Mouse (Mus musculus): ENCODE data around the gene Dtx4. TPM values are rescaled to one million over a fixed set of nuclear protein-coding genes. Genes with fewer than 3 reads are reported as not detected.
A peak's percentile ranks its signal among the peaks of the same experiment; 100 is the strongest.

The Dtx4 gene
- polyA plus RNA-seq, 1 experiment from 2014 or later, result 16.1 TPM

DNA sequence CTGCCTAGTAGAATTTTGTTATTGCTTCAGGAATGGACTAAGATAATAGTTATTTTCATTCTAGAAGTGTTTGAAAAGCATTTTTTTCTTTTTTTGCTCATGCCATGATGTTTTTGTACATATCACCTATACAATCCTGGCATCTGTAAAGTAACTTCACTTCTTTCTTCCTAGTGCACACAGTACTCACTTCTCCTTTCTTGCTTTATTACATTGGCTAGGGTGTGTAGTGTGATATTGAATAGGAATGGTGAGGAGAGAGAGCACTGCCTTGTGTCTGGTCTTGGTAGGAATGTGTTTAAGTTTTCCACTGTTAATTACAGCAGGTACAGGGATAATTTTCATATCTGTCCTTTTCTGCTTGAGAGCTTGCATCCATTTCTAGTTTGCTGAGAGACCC, 13.4 kb upstream of the Dtx4 start:
- H3K4me3 ChIP-seq, result no peak overlapping the region
- no peaks in the 10 kb centered on the region for H3K9me3 ChIP-seq
- ATAC-seq (ENCODE audit: borderline replicate concordance, extremely low read depth, low FRiP score, low TSS enrichment), result no peak
- no peaks in the 10 kb centered on the region for H3K36me3 ChIP-seq
- no peak overlapping the region for H3K9ac ChIP-seq
- H3K27ac ChIP-seq, result no peak overlapping the region
- no peak overlapping the region for H3K4me2 ChIP-seq
- no peaks in the 10 kb centered on the region for H3K4me1 ChIP-seq
- H3K27me3 ChIP-seq, result no peaks in the 10 kb centered on the region

DNA sequence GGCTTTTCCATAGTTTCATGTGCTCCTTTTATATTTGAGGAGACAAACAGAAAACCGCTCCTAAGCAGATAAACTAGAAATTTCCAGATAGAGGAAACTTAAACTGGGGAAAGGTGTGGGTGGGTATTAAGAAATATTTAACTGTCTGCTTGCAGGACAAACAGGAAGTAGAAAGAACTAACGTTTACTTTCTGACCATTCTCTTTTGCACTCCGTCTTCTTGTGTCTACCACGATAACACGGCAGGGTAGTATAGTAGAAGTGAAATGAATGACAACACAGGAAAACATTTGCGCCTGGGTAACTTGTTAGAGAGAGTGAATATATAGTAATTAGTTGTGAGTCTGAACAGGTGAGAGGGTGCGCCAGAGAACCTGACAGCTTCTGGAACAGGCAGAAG, 1.5 kb upstream of the Dtx4 start:
- Histone ChIP-seq H3K36me3 (no peaks in the 10 kb centered on the region), H3K4me2 (no peak overlapping the region), H3K4me1 (peaks cover 12% of the 10 kb centered on the region), H3K4me3 (no peak overlapping the region), H3K27ac (no peak overlapping the region), H3K27me3 (no peaks in the 10 kb centered on the region), H3K9me3 (no peaks in the 10 kb centered on the region), H3K9ac (no peak overlapping the region)
- 68% methylated on average over 7 of the region's 7 CpGs for WGBS
- no peak for ATAC-seq (ENCODE audit: borderline replicate concordance, extremely low read depth, low FRiP score, low TSS enrichment)

DNA sequence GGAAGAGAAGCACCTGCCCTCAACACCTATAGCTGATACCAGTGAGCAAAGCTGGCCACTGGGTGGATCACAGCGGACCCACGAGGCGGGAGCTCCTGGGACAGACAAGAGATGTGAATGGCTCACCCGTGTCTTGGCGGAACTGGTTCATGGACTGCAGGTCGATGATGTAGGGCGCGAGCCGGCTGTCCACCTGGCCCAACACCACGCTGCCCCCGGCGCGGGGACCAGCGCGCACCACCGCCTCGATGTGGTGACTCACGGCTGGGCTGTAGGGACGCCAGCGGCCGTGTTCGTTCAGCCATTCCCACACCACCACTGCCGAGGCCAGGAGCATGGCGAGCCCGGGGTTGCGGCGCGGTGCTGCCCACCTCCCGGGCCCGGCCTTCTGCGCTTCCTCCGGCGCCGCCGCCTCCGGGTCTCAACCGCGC, 358 bp downstream of the Dtx4 start:
- peak; percentile 58 for ATAC-seq (ENCODE audit: borderline replicate concordance, extremely low read depth, low FRiP score, low TSS enrichment)
- no peaks in the 10 kb centered on the region for H3K9me3 ChIP-seq
- H3K4me3 ChIP-seq, result peak overlapping the region; percentile 91
- H3K27me3 ChIP-seq, result no peaks in the 10 kb centered on the region
- peak overlapping the region; percentile 94 for H3K27ac ChIP-seq
- no peaks in the 10 kb centered on the region; the same call in 1 of the 2 replicates for H3K36me3 ChIP-seq
- 0% methylated on average over 37 of the region's 38 CpGs for WGBS
- H3K9ac ChIP-seq, result peak overlapping the region; percentile 91
- peaks cover 12% of the 10 kb centered on the region for H3K4me1 ChIP-seq
- H3K4me2 ChIP-seq, result peak overlapping the region; percentile 96

DNA sequence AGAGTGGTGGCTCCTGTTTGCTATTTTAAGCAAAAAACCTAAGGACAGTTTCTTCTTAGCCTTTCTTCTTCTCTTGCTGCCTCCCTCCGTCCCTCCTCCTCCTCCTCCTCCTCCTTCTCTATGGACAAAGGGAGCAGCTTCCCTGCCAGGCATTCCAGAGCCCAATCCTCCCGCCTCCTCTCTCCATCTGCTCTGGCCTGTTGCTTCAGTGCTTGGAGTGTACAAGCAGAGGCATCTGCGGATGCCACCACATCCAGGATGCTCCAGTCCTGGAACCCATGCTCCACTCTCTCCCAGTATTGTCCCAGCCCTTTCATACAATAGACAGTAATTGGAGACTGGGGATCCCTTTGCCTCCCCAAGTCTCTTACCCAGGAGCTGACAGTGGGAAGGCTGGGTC, 1.1 kb downstream of the Dtx4 start:
- peak; percentile 21 for ATAC-seq (ENCODE audit: borderline replicate concordance, extremely low read depth, low FRiP score, low TSS enrichment)
- peaks cover 18% of the 10 kb centered on the region for H3K4me1 ChIP-seq
- peak overlapping the region; percentile 96 for H3K4me2 ChIP-seq
- no peaks in the 10 kb centered on the region for H3K27me3 ChIP-seq
- no peaks in the 10 kb centered on the region for H3K9me3 ChIP-seq
- H3K9ac ChIP-seq, result peak overlapping the region; percentile 91
- H3K27ac ChIP-seq, result peak overlapping the region; percentile 94
- H3K4me3 ChIP-seq, result peak overlapping the region; percentile 91
- 2% methylated on average over 3 of the region's 3 CpGs for WGBS
- no peaks in the 10 kb centered on the region; the same call in 1 of the 2 replicates for H3K36me3 ChIP-seq

DNA sequence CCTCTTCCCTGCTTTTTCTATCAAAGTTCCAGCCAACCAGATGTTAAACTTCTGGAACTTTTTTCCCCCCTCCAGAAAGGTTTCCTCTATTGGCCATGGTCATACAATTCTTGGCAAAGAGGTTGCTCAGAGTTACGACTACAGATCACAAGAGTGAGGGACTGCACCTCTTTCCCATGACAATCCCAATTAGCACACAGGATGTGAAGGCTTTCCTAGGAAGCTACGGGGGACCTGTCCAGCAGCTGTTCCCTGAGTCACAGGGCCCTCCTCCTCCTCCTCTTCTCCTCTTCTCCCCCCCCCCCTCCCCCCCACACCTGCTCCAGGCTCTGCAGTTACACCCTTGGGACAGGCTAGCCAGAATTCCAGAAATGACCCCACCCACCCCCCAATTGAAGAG, 1.8 kb downstream of the Dtx4 start:
- no peak for ATAC-seq (ENCODE audit: borderline replicate concordance, extremely low read depth, low FRiP score, low TSS enrichment)
- no peaks in the 10 kb centered on the region for H3K9me3 ChIP-seq
- H3K27ac ChIP-seq, result peak overlapping the region; percentile 94; the same call in 1 of the 2 replicates
- H3K36me3 ChIP-seq, result no peaks in the 10 kb centered on the region; the same call in 1 of the 2 replicates
- WGBS, result 10% methylated on average over 2 of the region's 2 CpGs
- peak overlapping the region; percentile 96 for H3K4me2 ChIP-seq
- H3K27me3 ChIP-seq, result no peaks in the 10 kb centered on the region
- no peak overlapping the region for H3K9ac ChIP-seq
- peak overlapping the region; percentile 91 for H3K4me3 ChIP-seq
- H3K4me1 ChIP-seq, result peaks cover 18% of the 10 kb centered on the region

DNA sequence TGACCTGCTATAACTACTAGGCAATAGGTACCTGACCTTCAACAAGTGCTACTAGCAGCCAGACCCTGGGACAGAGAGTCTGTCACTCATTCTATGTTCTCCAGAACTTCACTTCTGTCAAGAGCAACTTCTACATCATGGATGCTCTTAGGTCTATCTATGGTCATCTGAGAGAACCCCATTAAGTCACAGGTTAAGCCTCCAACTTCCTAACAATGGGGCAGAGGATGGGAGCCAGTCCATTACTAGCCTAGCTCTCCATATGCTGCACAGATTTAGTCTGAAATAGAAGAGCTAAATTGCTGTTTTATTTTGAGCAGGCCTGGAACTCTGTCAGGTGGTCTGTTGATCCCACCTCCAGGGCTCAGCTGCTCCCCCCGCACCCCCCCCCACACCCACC, 2.3 kb downstream of the Dtx4 start:
- Histone ChIP-seq H3K36me3 (no peaks in the 10 kb centered on the region; the same call in 1 of the 2 replicates), H3K4me2 (peak overlapping the region; percentile 96), H3K9ac (no peak overlapping the region), H3K4me3 (peak overlapping the region; percentile 91; the same call in 1 of the 2 replicates), H3K9me3 (no peaks in the 10 kb centered on the region), H3K4me1 (peaks cover 18% of the 10 kb centered on the region), H3K27me3 (no peaks in the 10 kb centered on the region), H3K27ac (no peak overlapping the region)
- ATAC-seq (ENCODE audit: borderline replicate concordance, extremely low read depth, low FRiP score, low TSS enrichment), result no peak
- 64% methylated on average over 1 of the region's 1 CpGs for WGBS

DNA sequence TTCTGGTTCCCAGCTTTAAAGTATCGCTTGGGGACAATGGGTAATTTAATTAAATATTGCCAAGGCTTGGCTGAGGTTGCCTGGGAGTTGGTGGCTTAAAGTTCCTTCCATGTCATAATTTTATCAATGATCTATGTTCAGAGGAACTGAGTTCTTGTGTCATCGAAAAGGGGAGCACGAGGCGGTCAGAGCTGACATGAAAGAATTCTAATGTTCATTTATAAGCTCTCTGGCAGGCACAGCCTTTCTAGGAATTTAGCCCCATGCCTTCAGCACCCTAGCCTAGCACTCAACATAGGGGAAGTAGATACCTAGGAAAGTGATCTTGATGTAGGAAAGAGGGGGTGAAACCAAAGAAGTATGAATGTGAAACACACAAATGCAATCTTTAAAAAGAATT, 2.9 kb downstream of the Dtx4 start:
- H3K27me3 ChIP-seq, result no peaks in the 10 kb centered on the region
- 0 out of 2 replicates have a peak overlapping the region, but pooled peaks have one; percentile 96 for H3K4me2 ChIP-seq
- H3K9me3 ChIP-seq, result no peaks in the 10 kb centered on the region
- no peak overlapping the region for H3K4me3 ChIP-seq
- ATAC-seq (ENCODE audit: borderline replicate concordance, extremely low read depth, low FRiP score, low TSS enrichment), result no peak
- H3K36me3 ChIP-seq, result no peaks in the 10 kb centered on the region; the same call in 1 of the 2 replicates
- 62% methylated on average over 4 of the region's 4 CpGs for WGBS
- H3K27ac ChIP-seq, result no peak overlapping the region
- H3K9ac ChIP-seq, result no peak overlapping the region
- peaks cover 23% of the 10 kb centered on the region for H3K4me1 ChIP-seq

DNA sequence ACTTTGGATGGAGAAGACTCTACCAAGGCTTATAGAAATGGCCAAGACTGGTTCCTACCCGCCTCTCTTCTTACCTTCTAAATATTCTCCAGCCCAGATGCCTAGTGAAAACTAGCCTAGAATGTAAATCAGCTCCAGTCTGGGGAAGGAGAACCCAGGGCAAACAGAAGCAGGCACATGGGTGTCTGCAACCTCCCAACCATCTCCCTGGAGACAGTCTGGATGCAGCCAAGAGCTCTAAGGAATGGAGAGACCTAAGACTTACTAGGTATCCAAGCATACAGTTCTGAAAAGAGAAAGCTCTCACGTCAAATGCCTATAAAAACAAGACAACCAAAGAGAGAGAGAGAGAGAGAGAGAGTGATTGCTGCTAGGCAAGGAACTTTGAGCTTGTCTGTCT, 3.3 kb downstream of the Dtx4 start:
- WGBS, result 80% methylated on average over 2 of the region's 2 CpGs
- ATAC-seq (ENCODE audit: borderline replicate concordance, extremely low read depth, low FRiP score, low TSS enrichment), result no peak
- no peak overlapping the region for H3K27ac ChIP-seq

DNA sequence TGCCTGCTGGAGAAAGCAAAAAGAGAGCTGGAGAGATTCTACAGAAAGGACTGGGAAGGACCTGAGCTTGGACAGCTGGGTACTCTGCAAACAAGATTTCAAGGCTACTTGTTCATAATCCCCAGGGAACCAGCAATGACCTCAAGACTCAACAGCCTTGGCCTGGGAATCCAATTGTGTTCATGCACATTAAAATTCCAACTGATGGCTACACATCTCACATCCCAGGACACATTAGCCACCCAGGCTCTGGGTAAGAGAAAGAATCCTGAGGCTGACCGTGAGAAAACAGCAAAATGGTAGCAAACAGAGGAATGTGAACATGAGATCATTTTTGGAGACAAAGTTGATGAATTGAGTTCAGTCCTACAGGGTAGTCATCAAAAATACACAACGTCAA, 5.0 kb downstream of the Dtx4 start:
- H3K36me3 ChIP-seq, result peaks cover 13% of the 10 kb centered on the region
- ATAC-seq (ENCODE audit: borderline replicate concordance, extremely low read depth, low FRiP score, low TSS enrichment), result no peak
- no peak overlapping the region for H3K4me3 ChIP-seq
- peaks cover 23% of the 10 kb centered on the region for H3K4me1 ChIP-seq
- WGBS, result 85% methylated on average over 2 of the region's 2 CpGs
- no peak overlapping the region for H3K27ac ChIP-seq
- H3K9me3 ChIP-seq, result no peaks in the 10 kb centered on the region
- no peak overlapping the region for H3K9ac ChIP-seq
- H3K27me3 ChIP-seq, result no peaks in the 10 kb centered on the region
- H3K4me2 ChIP-seq, result no peak overlapping the region

More for the DNA sequence above, 3.3 kb downstream of the Dtx4 start:
- no peaks in the 10 kb centered on the region; the same call in 1 of the 2 replicates for H3K36me3 ChIP-seq
- H3K27me3 ChIP-seq, result no peaks in the 10 kb centered on the region
- H3K4me1 ChIP-seq, result peaks cover 23% of the 10 kb centered on the region
- no peak overlapping the region for H3K4me2 ChIP-seq
- H3K4me3 ChIP-seq, result no peak overlapping the region
- H3K9me3 ChIP-seq, result no peaks in the 10 kb centered on the region
- H3K9ac ChIP-seq, result no peak overlapping the region

DNA sequence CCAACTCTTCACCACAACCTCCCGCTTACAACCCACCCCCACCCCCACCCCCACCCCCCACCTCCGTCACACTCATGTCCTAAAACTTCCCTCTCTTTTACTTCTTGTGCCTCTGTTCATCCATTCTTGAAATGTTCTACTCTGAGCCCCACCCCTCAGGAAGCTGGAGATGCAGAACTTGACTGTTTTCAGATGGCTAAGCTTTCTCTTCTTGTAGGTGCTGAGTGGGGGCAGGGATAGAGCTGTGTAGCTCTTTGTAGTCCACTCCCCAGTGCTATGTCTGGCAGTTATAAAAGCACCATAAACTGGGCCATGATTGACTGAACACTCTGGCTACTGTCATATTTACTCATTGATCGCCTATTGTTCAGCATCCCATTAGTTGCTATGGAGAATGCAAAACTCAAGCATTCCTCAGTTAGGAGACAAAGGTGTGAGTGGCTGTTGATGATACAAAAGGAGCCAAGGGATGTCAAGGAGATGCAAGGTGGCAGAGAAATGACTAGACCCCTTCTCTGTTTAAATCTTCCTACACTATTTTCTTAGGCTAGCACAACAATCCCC, 6.2 kb downstream of the Dtx4 start:
- ATAC-seq (ENCODE audit: borderline replicate concordance, extremely low read depth, low FRiP score, low TSS enrichment), result no peak
- Histone ChIP-seq H3K36me3 (peaks cover 22% of the 10 kb centered on the region), H3K4me3 (no peak overlapping the region), H3K9me3 (no peaks in the 10 kb centered on the region), H3K27me3 (no peaks in the 10 kb centered on the region), H3K27ac (no peak overlapping the region), H3K4me1 (peaks cover 19% of the 10 kb centered on the region), H3K4me2 (no peak overlapping the region), H3K9ac (no peak overlapping the region)
- 75% methylated on average over 3 of the region's 3 CpGs for WGBS

DNA sequence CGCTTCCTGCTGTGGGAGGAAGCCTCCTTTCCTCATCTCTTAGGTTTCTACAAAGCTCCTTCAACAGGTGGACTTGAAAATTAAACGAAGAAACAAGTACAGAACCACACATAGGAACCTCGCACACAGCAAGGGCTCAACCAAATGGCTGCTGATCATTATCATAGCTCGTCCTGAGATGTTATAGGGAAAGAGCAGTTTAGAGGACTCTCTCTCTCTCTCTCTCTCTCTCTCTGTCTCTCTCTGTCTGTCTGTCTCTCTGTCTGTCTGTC, 7.1 kb downstream of the Dtx4 start:
- H3K9ac ChIP-seq, result no peak overlapping the region
- peaks cover 24% of the 10 kb centered on the region for H3K4me1 ChIP-seq
- ATAC-seq (ENCODE audit: borderline replicate concordance, extremely low read depth, low FRiP score, low TSS enrichment), result no peak
- peaks cover 22% of the 10 kb centered on the region for H3K36me3 ChIP-seq
- H3K27me3 ChIP-seq, result no peaks in the 10 kb centered on the region
- no peak overlapping the region for H3K27ac ChIP-seq
- H3K4me2 ChIP-seq, result no peak overlapping the region
- H3K9me3 ChIP-seq, result no peaks in the 10 kb centered on the region
- WGBS, result 84% methylated on average over 4 of the region's 4 CpGs
- H3K4me3 ChIP-seq, result no peak overlapping the region

DNA sequence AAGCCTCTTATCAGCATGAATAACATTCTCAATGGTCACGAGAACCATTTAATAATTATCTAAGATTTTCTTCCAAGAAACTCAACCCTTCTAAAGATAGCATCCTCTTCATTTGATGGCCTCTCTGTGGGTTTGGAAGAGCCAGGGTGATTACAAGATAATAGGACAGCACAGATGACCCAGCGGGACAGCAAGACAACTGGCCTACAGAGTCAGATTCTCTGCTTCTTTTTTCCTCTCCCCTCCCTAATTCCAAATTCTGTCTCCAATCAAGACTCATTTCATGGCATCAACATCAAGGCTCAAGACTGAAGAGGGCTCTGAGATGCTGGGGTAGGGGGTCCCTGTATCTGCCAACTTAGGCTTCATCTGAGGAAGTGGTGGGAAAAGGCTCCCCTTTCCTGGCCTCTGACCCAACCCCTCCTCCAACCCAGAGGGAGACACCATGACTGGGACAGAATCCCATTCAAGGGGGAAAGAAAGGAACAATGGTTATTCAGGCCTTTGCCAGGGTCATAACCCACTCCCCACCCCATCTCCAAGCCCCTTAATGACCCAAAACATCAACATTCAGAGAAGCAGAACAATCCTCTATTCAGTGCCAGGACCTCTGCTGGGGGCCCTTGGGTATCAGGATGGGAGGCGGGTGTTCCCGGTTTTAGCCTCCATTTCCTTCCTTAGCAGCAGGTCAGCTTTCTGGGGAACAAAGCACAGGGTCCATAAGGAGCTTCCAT, 7.6 kb downstream of the Dtx4 start:
- peaks cover 22% of the 10 kb centered on the region for H3K36me3 ChIP-seq
- H3K4me1 ChIP-seq, result peaks cover 27% of the 10 kb centered on the region
- H3K27me3 ChIP-seq, result no peaks in the 10 kb centered on the region
- H3K4me3 ChIP-seq, result no peak overlapping the region
- no peak overlapping the region for H3K27ac ChIP-seq
- H3K9ac ChIP-seq, result no peak overlapping the region
- 73% methylated on average over 4 of the region's 4 CpGs for WGBS
- no peak for ATAC-seq (ENCODE audit: borderline replicate concordance, extremely low read depth, low FRiP score, low TSS enrichment)
- H3K4me2 ChIP-seq, result no peak overlapping the region
- H3K9me3 ChIP-seq, result no peaks in the 10 kb centered on the region
